Mouse (Mus musculus): ENCODE results near the gene Pcdh15. TPM values are rescaled to one million over a fixed set of nuclear protein-coding genes. Genes with fewer than 3 reads are reported as not detected.

Gene Pcdh15
- polyA plus RNA-seq, 1 experiment from 2014 or later = 3.2 TPM

DNA sequence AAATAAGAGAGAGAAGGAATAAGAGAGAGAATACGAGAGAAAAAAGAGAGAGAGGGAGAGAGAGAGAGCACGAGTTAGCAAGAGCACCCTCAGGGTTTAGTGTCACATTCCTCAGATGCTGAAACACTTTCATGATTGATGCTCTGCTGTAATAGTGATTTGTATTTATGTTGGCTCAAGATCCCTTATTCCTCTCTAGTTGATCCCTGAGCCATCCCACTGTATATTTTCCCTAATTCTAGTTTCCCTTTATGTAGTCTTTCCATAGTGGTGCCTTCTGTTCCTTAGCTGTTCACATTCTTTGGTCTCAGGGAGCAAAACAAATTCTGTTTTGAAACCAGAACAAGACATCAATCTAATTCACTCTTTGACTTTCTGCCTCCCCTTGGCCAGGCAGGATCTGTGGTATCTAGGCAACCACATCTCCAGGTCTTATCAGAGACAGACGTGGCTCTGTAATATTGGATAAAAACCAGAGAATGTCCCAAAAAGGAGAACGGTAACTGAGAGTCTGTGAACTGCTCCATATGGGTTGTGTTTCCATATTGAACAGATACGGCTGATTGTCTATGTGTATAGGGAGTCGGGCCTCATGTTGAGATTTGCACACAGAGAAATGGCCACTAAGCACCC is 1170.6 kb downstream of the Pcdh15 start:
- no peaks in the 10 kb centered on the region for H3K27me3 ChIP-seq
- no peak overlapping the region for H3K9ac ChIP-seq
- H3K4me2 ChIP-seq = no peak overlapping the region
- H3K4me1 ChIP-seq = no peaks in the 10 kb centered on the region
- no peaks in the 10 kb centered on the region for H3K36me3 ChIP-seq (replicated peaks)
- no peak overlapping the region for H3K4me3 ChIP-seq (replicated peaks)
- no peak for ATAC-seq (ENCODE audit: low FRiP score)
- no peaks in the 10 kb centered on the region for H3K9me3 ChIP-seq
- no peak overlapping the region for H3K27ac ChIP-seq
- 76% methylated on average over 6 of the region's 6 CpGs for WGBS

DNA sequence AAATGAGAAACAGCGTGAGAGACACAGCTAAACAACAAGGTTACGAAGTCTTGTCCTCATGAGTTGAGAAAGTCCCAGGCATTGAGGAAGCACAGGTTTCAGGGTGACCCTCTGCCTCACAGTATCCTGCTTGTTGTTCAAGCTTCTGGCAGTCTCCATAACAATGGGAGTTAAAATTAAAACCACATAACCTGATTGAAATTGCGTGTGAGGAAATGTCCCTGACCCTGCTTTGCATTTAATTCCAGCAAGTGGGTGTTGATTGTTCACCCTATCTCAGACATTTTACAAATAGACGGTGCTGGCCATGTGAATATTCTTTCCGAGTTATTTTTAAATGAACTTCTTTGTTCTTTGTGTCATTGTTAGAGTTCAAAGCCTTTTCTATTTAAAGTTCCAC is 1171.8 kb downstream of the Pcdh15 start:
- Histone ChIP-seq H3K9ac (no peak overlapping the region), H3K36me3 (replicated peaks) (no peaks in the 10 kb centered on the region), H3K4me3 (replicated peaks) (no peak overlapping the region), H3K27me3 (no peaks in the 10 kb centered on the region), H3K4me2 (no peak overlapping the region), H3K4me1 (no peaks in the 10 kb centered on the region), H3K27ac (no peak overlapping the region), H3K9me3 (no peaks in the 10 kb centered on the region)
- WGBS = 84% methylated on average over 5 of the region's 5 CpGs
- no peak for ATAC-seq (ENCODE audit: low FRiP score)

DNA sequence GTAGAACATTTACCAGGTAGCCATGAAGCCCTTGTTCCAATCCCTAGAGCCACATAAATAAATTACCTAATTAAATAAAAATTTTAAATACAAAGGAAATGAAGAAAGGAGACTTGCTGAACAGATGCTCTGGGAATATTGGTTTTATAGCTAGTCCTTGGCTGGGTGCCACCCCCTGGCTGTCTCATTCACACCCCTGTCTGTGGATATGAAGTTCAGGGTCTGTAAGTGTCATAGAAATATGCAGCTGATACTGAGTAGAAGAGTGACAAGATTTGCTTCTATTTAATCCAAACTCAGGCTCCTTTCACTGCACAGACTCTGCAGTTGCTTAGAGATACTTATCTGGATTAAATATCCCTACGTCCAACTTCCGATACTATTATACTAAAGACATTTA is 1205.0 kb downstream of the Pcdh15 start:
- H3K4me3 ChIP-seq (replicated peaks) = no peak overlapping the region
- no peaks in the 10 kb centered on the region for H3K9me3 ChIP-seq
- no peak overlapping the region for H3K27ac ChIP-seq
- H3K27me3 ChIP-seq = no peaks in the 10 kb centered on the region
- ATAC-seq (ENCODE audit: low FRiP score) = peak; percentile 46; the same call in 1 of the 2 replicates
- H3K4me1 ChIP-seq = no peaks in the 10 kb centered on the region
- no peak overlapping the region for H3K4me2 ChIP-seq
- no peak overlapping the region for H3K9ac ChIP-seq
- WGBS = 93% methylated on average over 2 of the region's 2 CpGs
- no peaks in the 10 kb centered on the region for H3K36me3 ChIP-seq (replicated peaks)

DNA sequence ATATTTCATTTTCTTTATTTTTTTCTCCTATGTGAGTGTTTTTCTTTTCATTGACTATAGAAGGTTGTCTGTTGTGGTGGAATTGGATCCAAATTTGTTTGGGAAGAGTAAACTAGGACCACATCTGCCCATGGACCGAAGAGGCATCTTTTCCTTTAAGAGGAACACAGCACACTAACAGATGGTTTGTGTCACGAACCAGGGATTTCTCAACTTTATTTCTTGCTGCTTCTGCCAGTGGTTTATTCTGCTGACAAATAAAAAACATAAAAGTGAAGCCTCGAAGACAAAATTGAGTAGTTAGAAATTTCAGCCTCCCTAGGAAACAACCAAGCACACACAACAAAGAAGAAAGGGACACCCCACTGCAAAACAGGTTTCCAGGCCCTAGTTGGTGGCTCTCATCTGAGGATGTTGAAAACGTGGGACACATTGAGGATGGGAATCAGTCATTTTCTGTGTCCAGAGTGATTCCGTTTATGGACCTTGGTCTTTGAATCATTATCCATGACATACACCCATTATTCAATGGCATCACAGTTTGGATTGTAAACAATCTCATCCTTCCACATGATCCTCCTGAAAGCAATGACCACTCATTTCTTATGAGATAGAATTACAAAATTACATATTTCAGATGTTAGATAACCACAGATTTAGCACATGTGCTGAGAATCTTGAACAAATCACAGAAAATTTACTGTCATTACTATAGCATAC is 1206.5 kb downstream of the Pcdh15 start:
- no peaks in the 10 kb centered on the region for H3K4me1 ChIP-seq
- H3K9ac ChIP-seq = no peak overlapping the region
- no peak overlapping the region for H3K4me3 ChIP-seq (replicated peaks)
- ATAC-seq (ENCODE audit: low FRiP score) = no peak
- no peak overlapping the region for H3K27ac ChIP-seq
- H3K4me2 ChIP-seq = no peak overlapping the region
- no peaks in the 10 kb centered on the region for H3K36me3 ChIP-seq (replicated peaks)
- H3K9me3 ChIP-seq = no peaks in the 10 kb centered on the region
- no peaks in the 10 kb centered on the region for H3K27me3 ChIP-seq
- 75% methylated on average over 5 of the region's 5 CpGs for WGBS

DNA sequence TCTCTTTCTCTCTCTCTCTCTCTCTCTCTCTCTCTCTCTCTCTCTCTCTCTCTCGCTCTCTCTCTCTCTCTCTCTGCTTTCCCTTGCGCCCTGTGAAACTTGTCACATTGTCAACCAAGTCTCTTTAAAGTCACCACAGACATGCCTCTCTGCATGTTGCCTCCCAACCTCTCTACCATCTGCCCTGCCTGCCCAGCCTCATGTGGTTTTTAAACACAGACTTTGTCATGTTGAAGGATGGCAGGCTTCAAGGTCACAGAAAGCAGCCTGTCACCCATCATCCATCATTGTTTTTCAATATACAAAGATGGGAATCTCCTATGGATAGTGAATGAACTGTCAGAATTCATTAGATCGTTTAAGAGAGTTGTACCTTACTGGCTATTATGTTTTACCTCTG is 1207.9 kb downstream of the Pcdh15 start:
- no peak overlapping the region for H3K27ac ChIP-seq
- no peak overlapping the region for H3K4me2 ChIP-seq
- WGBS = 96% methylated on average over 3 of the region's 3 CpGs
- H3K9ac ChIP-seq = no peak overlapping the region
- H3K9me3 ChIP-seq = no peaks in the 10 kb centered on the region
- ATAC-seq (ENCODE audit: low FRiP score) = no peak
- no peak overlapping the region for H3K4me3 ChIP-seq (replicated peaks)
- H3K36me3 ChIP-seq (replicated peaks) = no peaks in the 10 kb centered on the region
- H3K27me3 ChIP-seq = no peaks in the 10 kb centered on the region
- H3K4me1 ChIP-seq = no peaks in the 10 kb centered on the region

DNA sequence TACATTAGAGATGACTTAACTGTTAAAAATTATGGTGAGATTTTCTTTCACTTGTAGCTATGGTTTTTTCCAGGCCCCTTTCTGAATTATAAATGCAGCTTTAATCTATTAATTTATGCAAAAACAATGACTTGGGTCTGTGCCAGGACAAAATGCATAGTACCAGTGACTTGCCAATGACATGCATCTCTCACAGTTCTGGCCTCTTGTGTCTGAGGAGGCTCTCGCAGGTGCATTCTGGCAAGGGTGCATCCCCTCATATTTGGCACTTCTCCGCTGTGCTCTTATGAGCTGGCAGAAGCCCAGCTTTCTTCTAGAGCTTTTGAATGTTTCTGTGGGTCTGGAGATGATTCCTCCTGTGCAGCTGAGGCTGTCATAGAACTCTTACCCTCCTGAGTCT is 1216.9 kb downstream of the Pcdh15 start:
- Histone ChIP-seq H3K9ac (no peak overlapping the region), H3K27me3 (no peaks in the 10 kb centered on the region), H3K4me2 (no peak overlapping the region), H3K36me3 (replicated peaks) (no peaks in the 10 kb centered on the region), H3K4me1 (no peaks in the 10 kb centered on the region), H3K4me3 (replicated peaks) (no peak overlapping the region), H3K9me3 (no peaks in the 10 kb centered on the region), H3K27ac (no peak overlapping the region)
- no peak for ATAC-seq (ENCODE audit: low FRiP score)
- WGBS = 83% methylated on average over 2 of the region's 2 CpGs

DNA sequence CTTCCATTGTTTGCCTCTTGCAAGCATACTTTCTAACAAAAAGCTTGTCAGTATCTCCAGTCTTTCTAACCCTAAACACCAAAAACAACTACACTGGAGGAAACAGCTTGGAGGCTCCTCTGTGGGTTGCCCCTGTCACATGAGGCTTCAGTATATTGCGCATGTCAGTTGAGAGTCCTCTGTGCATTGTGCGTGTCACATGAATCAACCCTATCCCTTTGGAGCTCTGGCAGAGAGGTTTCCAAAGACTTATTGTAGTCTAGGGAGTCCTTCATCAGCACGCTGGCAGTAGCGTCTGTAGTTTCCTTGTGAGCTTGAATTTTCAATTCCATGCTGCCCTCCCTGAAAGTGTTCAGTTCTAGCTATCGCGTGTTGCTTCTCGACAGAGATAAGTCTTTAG is 1236.3 kb downstream of the Pcdh15 start:
- no peak for ATAC-seq (ENCODE audit: low FRiP score)
- 94% methylated on average over 7 of the region's 7 CpGs for WGBS

DNA sequence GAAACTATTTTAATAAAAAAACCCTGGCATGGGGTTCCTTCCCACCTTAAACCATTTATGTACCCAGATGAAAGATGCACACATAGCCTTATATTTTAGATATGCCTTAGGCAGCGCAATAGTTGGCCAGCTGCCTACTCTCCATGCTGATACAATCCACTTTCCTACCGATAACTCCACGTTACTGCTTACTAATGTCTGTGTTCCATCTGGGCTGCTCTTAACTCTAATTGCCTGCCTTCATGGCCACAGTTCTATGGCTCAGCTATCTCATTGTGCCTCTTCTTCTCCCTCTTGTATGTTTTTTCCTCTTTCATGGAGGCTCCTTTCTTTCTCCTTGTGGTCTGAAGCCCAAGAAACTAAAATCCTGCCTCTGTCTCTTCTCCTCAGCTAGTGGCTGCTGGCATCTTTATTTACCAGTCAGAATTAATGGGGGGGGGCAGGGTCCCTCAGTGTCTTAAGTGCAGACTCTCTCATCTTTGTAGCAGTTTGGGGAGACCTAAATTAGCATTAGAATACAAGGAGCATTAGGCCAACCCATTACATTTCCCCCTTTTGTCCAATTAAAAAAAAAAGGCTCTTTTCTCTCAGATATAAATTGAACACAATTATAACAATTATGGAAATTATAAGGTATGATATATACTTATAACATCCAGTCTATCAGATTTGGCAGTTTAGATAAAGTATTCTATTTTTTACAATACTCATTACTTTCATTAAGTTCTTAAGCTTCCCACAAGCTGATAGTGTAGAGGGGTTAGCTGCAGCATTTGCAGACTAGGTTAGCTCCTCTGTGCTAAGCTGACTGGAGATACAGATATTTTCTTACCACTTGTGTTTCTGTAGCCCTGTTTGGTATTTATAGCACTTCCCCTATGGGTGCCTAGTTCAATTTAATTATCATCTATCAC is 1240.4 kb downstream of the Pcdh15 start:
- Histone ChIP-seq H3K27ac (0 out of 2 replicates have a peak overlapping the region, but pooled peaks have one; percentile 25), H3K4me1 (peaks cover 4% of the 10 kb centered on the region; the same call in 1 of the 2 replicates), H3K27me3 (no peaks in the 10 kb centered on the region), H3K4me2 (no peak overlapping the region), H3K9me3 (no peaks in the 10 kb centered on the region), H3K36me3 (replicated peaks) (no peaks in the 10 kb centered on the region), H3K4me3 (replicated peaks) (no peak overlapping the region), H3K9ac (no peak overlapping the region)
- ATAC-seq (ENCODE audit: low FRiP score) = peak; percentile 64; the same call in 1 of the 2 replicates
- WGBS = 60% methylated on average over 3 of the region's 3 CpGs

More for the DNA sequence above, 1236.3 kb downstream of the Pcdh15 start:
- Histone ChIP-seq H3K4me2 (no peak overlapping the region), H3K27me3 (no peaks in the 10 kb centered on the region), H3K9ac (no peak overlapping the region), H3K4me1 (peaks cover 4% of the 10 kb centered on the region; the same call in 1 of the 2 replicates), H3K36me3 (replicated peaks) (no peaks in the 10 kb centered on the region), H3K9me3 (no peaks in the 10 kb centered on the region), H3K4me3 (replicated peaks) (no peak overlapping the region), H3K27ac (no peak overlapping the region)

DNA sequence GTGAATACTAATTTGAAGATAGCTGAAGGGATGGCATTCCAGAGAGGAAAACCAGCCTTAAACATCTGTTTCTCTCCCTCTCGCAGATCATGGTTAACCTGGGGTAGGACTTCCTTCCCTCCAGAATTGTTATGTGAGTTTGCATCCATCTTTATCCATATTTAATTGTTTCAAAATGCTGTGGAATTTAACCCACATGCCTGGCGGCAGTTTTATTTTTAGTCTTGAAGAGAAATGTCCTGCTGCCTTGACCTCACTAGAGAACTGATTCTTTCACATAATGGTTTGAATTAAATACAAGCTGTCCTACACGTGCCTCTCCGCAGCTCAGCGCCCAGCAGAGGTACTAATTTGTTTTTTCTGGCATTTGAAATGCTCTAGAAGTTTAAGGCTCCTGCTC is 1260.4 kb downstream of the Pcdh15 start:
- no peak overlapping the region for H3K27ac ChIP-seq
- no peak for ATAC-seq (ENCODE audit: low FRiP score)
- no peak overlapping the region for H3K9ac ChIP-seq
- H3K4me1 ChIP-seq = no peaks in the 10 kb centered on the region
- WGBS = 68% methylated on average over 5 of the region's 5 CpGs
- H3K4me3 ChIP-seq (replicated peaks) = no peak overlapping the region
- H3K4me2 ChIP-seq = no peak overlapping the region
- no peaks in the 10 kb centered on the region for H3K9me3 ChIP-seq
- H3K27me3 ChIP-seq = no peaks in the 10 kb centered on the region
- no peaks in the 10 kb centered on the region for H3K36me3 ChIP-seq (replicated peaks)

DNA sequence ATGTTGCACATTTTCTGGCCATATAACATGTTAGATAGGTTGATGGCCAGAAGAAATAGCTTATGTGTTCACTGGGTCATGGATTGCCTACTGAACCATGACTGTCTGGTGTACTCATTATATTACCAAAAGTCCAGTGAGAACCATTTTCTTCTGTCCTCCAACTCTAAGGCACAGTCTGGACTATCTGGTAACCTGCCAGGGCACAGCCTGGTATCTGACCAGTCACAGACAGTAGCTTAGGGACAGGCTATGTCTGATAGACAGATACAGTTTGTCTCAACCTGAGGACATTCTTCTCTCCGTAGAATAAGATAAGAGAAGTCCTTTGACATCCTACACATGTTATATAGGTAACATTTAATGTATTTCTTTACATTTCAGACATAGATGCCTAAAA is 1279.6 kb downstream of the Pcdh15 start:
- 95% methylated on average over 1 of the region's 1 CpGs for WGBS
- H3K4me2 ChIP-seq = no peak overlapping the region
- no peak overlapping the region for H3K4me3 ChIP-seq (replicated peaks)
- H3K36me3 ChIP-seq (replicated peaks) = no peaks in the 10 kb centered on the region
- H3K4me1 ChIP-seq = peaks cover 7% of the 10 kb centered on the region; the same call in 1 of the 2 replicates
- H3K9me3 ChIP-seq = no peaks in the 10 kb centered on the region
- no peaks in the 10 kb centered on the region for H3K27me3 ChIP-seq
- ATAC-seq (ENCODE audit: low FRiP score) = no peak; the same call in 1 of the 2 replicates
- H3K27ac ChIP-seq = no peak overlapping the region
- no peak overlapping the region for H3K9ac ChIP-seq

DNA sequence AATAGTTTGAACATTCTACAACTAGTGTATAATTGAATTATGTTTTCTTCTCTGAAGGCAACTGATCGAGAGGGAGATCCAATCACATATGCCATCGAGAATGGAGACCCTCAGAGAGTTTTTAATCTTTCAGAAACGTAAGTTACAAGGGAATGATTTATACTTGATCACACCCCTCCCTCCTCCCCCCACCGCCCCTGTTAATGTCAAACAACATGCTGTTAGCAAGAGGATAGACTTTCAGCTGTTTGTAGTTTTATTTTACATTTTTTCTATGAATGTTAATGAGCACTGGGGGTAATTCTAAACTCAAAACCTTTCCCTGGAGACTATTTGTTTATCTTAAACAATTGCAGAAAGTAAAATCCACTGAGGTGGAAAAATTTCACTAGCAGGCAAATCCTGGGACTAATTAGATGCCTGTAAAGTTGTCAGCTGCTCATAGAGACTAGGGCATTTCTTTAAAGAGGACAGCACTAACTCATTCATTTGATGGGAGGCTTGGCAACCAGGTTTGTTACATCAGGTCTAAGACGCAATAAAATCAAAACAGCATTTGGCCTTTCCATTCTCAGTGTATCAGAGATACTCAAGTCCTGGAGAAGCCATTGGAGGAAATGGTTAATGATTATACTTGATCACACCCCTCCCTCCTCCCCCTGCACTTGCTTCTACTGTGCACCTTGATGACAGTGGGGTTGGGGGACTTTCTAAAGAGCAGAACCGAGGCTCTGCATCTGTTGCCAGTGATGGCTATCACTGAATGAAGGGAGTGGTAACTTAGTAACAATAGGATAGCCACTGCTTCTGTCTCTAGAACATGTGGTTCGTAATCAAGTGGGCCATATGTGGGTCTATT is 1280.4 kb downstream of the Pcdh15 start:
- no peak overlapping the region for H3K27ac ChIP-seq
- H3K36me3 ChIP-seq (replicated peaks) = no peaks in the 10 kb centered on the region
- no peak overlapping the region for H3K4me3 ChIP-seq (replicated peaks)
- no peak overlapping the region for H3K4me2 ChIP-seq
- 51% methylated on average over 7 of the region's 7 CpGs for whole genome bisulfite sequencing
- no peak overlapping the region for H3K9ac ChIP-seq
- no peaks in the 10 kb centered on the region for H3K9me3 ChIP-seq
- no peaks in the 10 kb centered on the region for H3K27me3 ChIP-seq
- ATAC-seq (ENCODE audit: low FRiP score) = peak; percentile 65; the same call in 1 of the 2 replicates
- peaks cover 7% of the 10 kb centered on the region; the same call in 1 of the 2 replicates for H3K4me1 ChIP-seq
